In the genomic region with DNA sequence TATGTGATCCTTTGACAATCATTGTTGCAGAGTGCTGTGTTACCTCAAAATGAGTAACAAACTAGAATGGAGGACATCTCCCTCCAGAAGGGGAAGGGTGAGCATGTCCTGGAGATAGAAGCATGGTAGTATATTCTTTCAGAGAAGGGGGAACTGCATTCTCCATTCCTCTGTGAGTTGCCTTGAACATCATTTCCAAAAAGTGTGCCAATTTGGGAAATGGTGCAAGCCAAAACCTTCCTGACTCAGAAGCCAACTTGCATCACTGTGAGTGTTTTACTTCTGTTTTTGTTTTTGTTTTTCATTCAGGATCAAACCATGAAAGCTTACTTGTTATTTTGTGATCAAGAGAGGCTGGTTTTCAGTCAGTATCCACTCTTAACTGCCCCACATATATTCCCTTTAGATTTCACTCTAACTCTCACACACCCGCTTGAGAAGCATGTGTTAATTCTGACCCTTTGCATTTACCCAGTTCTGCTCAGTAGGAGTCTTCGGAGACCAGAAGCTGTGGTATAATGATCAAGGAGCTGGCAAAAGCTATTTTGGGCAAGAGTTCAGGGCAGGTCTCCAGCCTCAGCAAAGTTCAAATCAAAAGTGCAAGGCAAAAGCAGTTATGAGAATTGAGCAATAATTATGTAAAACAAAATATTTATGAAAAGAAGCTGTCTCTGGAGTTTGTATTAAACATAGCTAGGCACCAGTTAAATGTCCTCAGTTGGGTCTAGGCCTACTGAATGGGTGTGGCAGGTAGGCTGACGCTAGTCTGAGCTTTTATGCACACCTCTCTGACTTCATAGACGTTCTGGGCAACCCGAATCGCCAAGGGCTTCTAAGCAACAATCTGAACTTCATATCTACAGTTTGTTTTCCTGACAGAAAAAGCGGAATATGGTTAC, we compare ENCODE assay signal across 13 mouse cellular contexts.
A peak's percentile ranks its signal among the peaks of the same experiment; 100 is the strongest.
DNase-seq lines count a peak whose midpoint lies in the region; ATAC-seq lines count a peak whose summit lies in the region.
"Had no signal": no experiment of that assay in that cellular context is flagged by ENCODE, and none has a peak within 500 bp of the region (broad histone marks: within the 10 kb centered on the region; RNA-seq: fewer than 3 reads in every experiment).

No protein-coding gene starts in this region.

- no peaks in the 10 kb centered on the region for H3K9me3 ChIP-seq in forebrain, embryonic 10.5 days
- H3K9me3 ChIP-seq: embryonic facial prominence, embryonic 15.5 days; limb, embryonic 15.5 days had no signal

- no peaks in the 10 kb centered on the region for H3K4me1 ChIP-seq in forebrain, embryonic 10.5 days
- H3K4me1 ChIP-seq: embryonic facial prominence, embryonic 15.5 days; limb, embryonic 15.5 days had no signal

- 84% methylated on average over 7 of the region's 7 CpGs for WGBS in forebrain, embryonic 10.5 days

- ATAC-seq in monocyte, adult 5-6 weeks (replicated peaks; ENCODE audit: insufficient number of reproducible peaks, low FRiP score, low TSS enrichment, poor library complexity, severe bottlenecking), result no peak
- ATAC-seq: inflammation-experienced regulatory T-cells, adult 6 months had no signal

- no peaks in the 10 kb centered on the region for H3K27me3 ChIP-seq in forebrain, embryonic 10.5 days (ENCODE audit: poor library complexity, severe bottlenecking)
- H3K27me3 ChIP-seq: embryonic facial prominence, embryonic 15.5 days; limb, embryonic 15.5 days had no signal

- DNase-seq in gastrocnemius, adult 18-20 months (ENCODE audit: low spot score), result peak; percentile 16
- no peak for DNase-seq in gastrocnemius, postnatal 4 days (ENCODE audit: low spot score in 2 of 2)
- DNase-seq in urinary bladder, postnatal 36 days (ENCODE audit: low spot score in 2 of 2), result peak; percentile 2 to 70
- DNase-seq in urinary bladder, postnatal 4 days (ENCODE audit: low spot score in 2 of 2), result no peak
- DNase-seq in lung, postnatal 14 days, result peak; percentile 1
- no peak for DNase-seq in forebrain, embryonic 10.5 days (ENCODE audit: extremely low spot score, low spot score)
- no peak for DNase-seq in embryo, embryonic 11 days
- DNase-seq: cerebellum, postnatal 36 days; right cerebral cortex, postnatal 14 days had no signal

- H3K36me3 ChIP-seq in forebrain, embryonic 10.5 days (replicated peaks), result no peaks in the 10 kb centered on the region
- H3K36me3 ChIP-seq: embryonic facial prominence, embryonic 15.5 days; limb, embryonic 15.5 days had no signal

- H3K27ac ChIP-seq in forebrain, embryonic 10.5 days, result no peak overlapping the region
- H3K27ac ChIP-seq: embryonic facial prominence, embryonic 15.5 days; limb, embryonic 15.5 days had no signal

- H3K4me3 ChIP-seq in forebrain, embryonic 10.5 days, result no peak overlapping the region
- H3K4me3 ChIP-seq: embryonic facial prominence, embryonic 15.5 days; limb, embryonic 15.5 days had no signal

Comparison
In these comparisons a context has a peak if more than half of its experiments do, and no peak if none do; other contexts are left out.
1. DNase-seq: peak in gastrocnemius, adult 18-20 months (single experiment), urinary bladder, postnatal 36 days (2 of 2) and lung, postnatal 14 days (single experiment); none in gastrocnemius, postnatal 4 days (0 of 2), urinary bladder, postnatal 4 days (0 of 2), forebrain, embryonic 10.5 days (single experiment) and embryo, embryonic 11 days (single experiment).